Comparison of ENCODE assay signal across 26 mouse cellular contexts in genomic region chr10:33073126-33073525, GRCm38 (mm10). TPM values are rescaled to one million over a fixed set of nuclear protein-coding genes. Genes with fewer than 3 reads are reported as not detected.
A peak's percentile ranks its signal among the peaks of the same experiment; 100 is the strongest.
DNase-seq lines count a peak whose midpoint lies in the region; TF ChIP-seq lines count a peak whose summit lies in the region.
"Had no signal": no experiment of that assay in that cellular context is flagged by ENCODE, and none has a peak within 500 bp of the region (broad histone marks: within the 10 kb centered on the region; RNA-seq: fewer than 3 reads in every experiment).

No protein-coding gene starts in this region.

- intact Hi-C loops in gastrocnemius, adult 2 months (cut with DNase I): loop anchor here (5.0 kb wide), 1 partner anchor 186 kb away; no protein-coding TSS in a partner anchor
- intact Hi-C loops in gastrocnemius, postnatal 14 days (cut with DNase I; ENCODE audit: low total_unique reads): no loop called here

- DNase-seq in gastrocnemius, adult 2 months: peak; percentile 53
- no peak for DNase-seq in gastrocnemius, postnatal 4 days (ENCODE audit: low spot score in 2 of 2)
- DNase-seq in Muller cell, postnatal 12 days (ENCODE audit: inconsistent ontology term): peak; percentile 62
- DNase-seq in gastrocnemius, postnatal 14 days: peak; percentile 30
- DNase-seq in skeletal muscle tissue, adult 2 months (ENCODE audit: low read depth, low spot score): peak; percentile 18
- no peak for DNase-seq in layer of hippocampus, adult 8-10 months (ENCODE audit: low spot score in 2 of 2)
- no peak for DNase-seq in cerebellum, postnatal 14 days
- DNase-seq in spleen, postnatal 4 days (ENCODE audit: low spot score in 2 of 2): no peak
- DNase-seq: adrenal gland, postnatal 10 days; adrenal gland, postnatal 36 days; cerebellum, adult 18-20 months; cerebellum, adult 9-10 months; cerebellum, postnatal 36 days; embryo, embryonic 11 days; forebrain, postnatal 0 days; heart, adult 18-20 months; heart, postnatal 10 days; heart, postnatal 36 days; kidney, adult 11 months had no signal

- no peak for TF ChIP-seq CTCF in gastrocnemius, adult 2 months (IDR thresholded peaks at IDR 0.05)

- peak overlapping the region; percentile 52 for H3K27ac ChIP-seq in gastrocnemius, adult 2 months
- H3K27ac ChIP-seq: embryonic facial prominence, embryonic 15.5 days; heart, embryonic 15.5 days; hindbrain, embryonic 10.5 days; hindbrain, embryonic 13.5 days; intestine, embryonic 15.5 days had no signal

- H3K4me3 ChIP-seq in gastrocnemius, adult 2 months: no peak overlapping the region
- H3K4me3 ChIP-seq: embryonic facial prominence, embryonic 15.5 days; heart, embryonic 12.5 days; heart, embryonic 15.5 days; hindbrain, embryonic 10.5 days; hindbrain, embryonic 13.5 days; intestine, embryonic 15.5 days had no signal

RNA-seq across cellular contexts. Expression of gene Trdn, which starts 7.2 kb away (rescaled TPM):
- total RNA-seq in gastrocnemius, adult 2 months (2021): 1,000 to 10,000 TPM; 1,230 to 1,409 TPM
- total RNA-seq in gastrocnemius, postnatal 4 days (2021): 100 to 1,000 TPM; 630 to 697 TPM
- total RNA-seq in gastrocnemius, postnatal 14 days (2021): 1,000 to 10,000 TPM; 1,532 to 1,541 TPM
- total RNA-seq in layer of hippocampus, adult 8-10 months (2022): under 1 TPM in 2 of 4 experiments, not detected in 2; 0.33 to 0.39 TPM
- total RNA-seq: adrenal gland, postnatal 36 days; CH12.LX had no signal

Comparison
In these comparisons a context has a peak if more than half of its experiments do, and no peak if none do; other contexts are left out.
1. DNase-seq: peak in gastrocnemius, adult 2 months (single experiment), Muller cell, postnatal 12 days (single experiment), gastrocnemius, postnatal 14 days (single experiment) and skeletal muscle tissue, adult 2 months (single experiment); none in gastrocnemius, postnatal 4 days (0 of 2), layer of hippocampus, adult 8-10 months (0 of 2), cerebellum, postnatal 14 days (0 of 2) and spleen, postnatal 4 days (0 of 2).
2. RNA of gene Trdn, which starts 7.2 kb away (total RNA-seq): 1,532 to 1,541 TPM in gastrocnemius, postnatal 14 days, 1,230 to 1,409 TPM in gastrocnemius, adult 2 months and 630 to 697 TPM in gastrocnemius, postnatal 4 days; 0.33 to 0.39 TPM in layer of hippocampus, adult 8-10 months; every median in the first group is over 100 times any median in the second.